Mouse (Mus musculus) lung, adult 2 months (tissue): ENCODE measurements around the gene Lxn.
A peak's percentile ranks its signal among the peaks of the same experiment; 100 is the strongest.

ENCODE experiments used
- CTCF ChIP-seq: fragments of 200-500 bp; IDR thresholded peaks from 2 replicates; pipeline ENCODE4 v1.5.1; 2011; ENCODE audit warnings: mild to moderate bottlenecking, low read length, control low read depth; ENCODE audit not compliant: insufficient read depth
- POLR2A ChIP-seq: fragments of 200-500 bp; IDR thresholded peaks from 2 replicates; pipeline ENCODE4 v1.6.1; 2011; ENCODE audit warnings: low read depth, mild to moderate bottlenecking, control low read depth, low read length, borderline replicate concordance; ENCODE audit errors: extremely low read depth

DNA sequence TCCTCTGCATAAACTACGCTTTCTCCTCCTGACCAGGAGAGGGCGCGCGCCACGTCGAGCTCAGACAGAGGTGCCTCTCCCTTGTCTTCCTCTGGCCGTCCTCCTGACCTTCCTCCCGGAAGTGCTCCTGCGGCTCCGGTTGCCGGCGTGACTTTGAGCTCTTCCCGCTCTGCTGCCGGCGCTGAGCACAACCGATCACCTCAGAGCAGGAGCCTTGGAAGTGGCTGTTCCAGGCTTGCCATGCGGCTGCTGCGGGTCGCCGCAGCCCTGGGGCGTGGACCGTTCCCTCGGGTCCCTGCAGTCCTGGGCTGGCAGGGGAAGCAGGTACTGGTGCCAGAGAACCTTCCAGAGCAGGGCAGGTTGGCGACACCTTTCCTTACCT is 33.7 kb downstream of the Lxn start, which contains the start of gene Gfm1:
- TF ChIP-seq CTCF (peak; percentile 86), POLR2A (peak; percentile 63; the same call in 1 of the 2 replicates)
